Mouse (Mus musculus) embryonic facial prominence, embryonic 13.5 days (tissue): ENCODE results near the gene Bri3bp. TPM values are rescaled to one million over a fixed set of nuclear protein-coding genes. Genes with fewer than 3 reads are reported as not detected.

Experiments
- ATAC-seq: fragments of 200-750 bp; cut with Nextera tagmentation; 2 replicates; pipeline ENCODE4 v1.8.0; 2017; ENCODE audit warnings: low read depth; ENCODE audit not compliant: insufficient number of reproducible peaks, insufficient read depth, low FRiP score, low TSS enrichment
- H3K27ac ChIP-seq: fragments of 300-500 bp; sonication (generic); 2 replicates; pipeline ENCODE4 v1.5.1; 2015; ENCODE audit warnings: moderate library complexity, mild to moderate bottlenecking, inconsistent platforms
- H3K27me3 ChIP-seq: fragments of 300-500 bp; sonication (generic); 2 replicates; pipeline ENCODE4 v1.6.1; 2015; ENCODE audit warnings: mild to moderate bottlenecking, inconsistent platforms
- H3K36me3 ChIP-seq: fragments of 300-500 bp; sonication (generic); 2 replicates; pipeline ENCODE4 v1.6.1; 2015; ENCODE audit warnings: mild to moderate bottlenecking, inconsistent platforms
- H3K4me1 ChIP-seq: fragments of 300-500 bp; sonication (generic); 2 replicates; pipeline ENCODE4 v1.6.1; 2015; ENCODE audit warnings: inconsistent platforms
- H3K4me2 ChIP-seq: fragments of 300-500 bp; sonication (generic); 2 replicates; pipeline ENCODE4 v1.6.1; 2015; ENCODE audit warnings: moderate library complexity, mild to moderate bottlenecking, inconsistent platforms
- H3K4me3 ChIP-seq: fragments of 300-500 bp; sonication (generic); 2 replicates; pipeline ENCODE4 v1.5.1; 2015; ENCODE audit warnings: mild to moderate bottlenecking, inconsistent platforms
- H3K9ac ChIP-seq: fragments of 300-500 bp; sonication (generic); 2 replicates; pipeline ENCODE4 v1.6.1; 2015; ENCODE audit warnings: mild to moderate bottlenecking, inconsistent platforms
- H3K9me3 ChIP-seq: fragments of 300-500 bp; sonication (generic); 2 replicates; pipeline ENCODE4 v1.6.1; 2016; ENCODE audit warnings: inconsistent platforms
- WGBS: fragments of 180-500 bp; shearing (Covaris S2); methylation state at CpG from one replicate; pipeline ENCODE4 v1.1.7; 2015; ENCODE audit warnings: mixed read lengths; 5-methylcytosine and 5-hydroxymethylcytosine counted together
- polyA plus RNA-seq: library from polyadenylated mRNA; unstranded; fragments of >200 nt; fragmentation: Nextera tagmentation; extraction: Ambion mirVana; gene quantifications from 2 replicates; pipeline ENCODE4 v1.2.1, GENCODE M21; 2015

Gene Bri3bp
- polyA plus RNA-seq, 1 experiment from 2014 or later, result 36.1 TPM

DNA sequence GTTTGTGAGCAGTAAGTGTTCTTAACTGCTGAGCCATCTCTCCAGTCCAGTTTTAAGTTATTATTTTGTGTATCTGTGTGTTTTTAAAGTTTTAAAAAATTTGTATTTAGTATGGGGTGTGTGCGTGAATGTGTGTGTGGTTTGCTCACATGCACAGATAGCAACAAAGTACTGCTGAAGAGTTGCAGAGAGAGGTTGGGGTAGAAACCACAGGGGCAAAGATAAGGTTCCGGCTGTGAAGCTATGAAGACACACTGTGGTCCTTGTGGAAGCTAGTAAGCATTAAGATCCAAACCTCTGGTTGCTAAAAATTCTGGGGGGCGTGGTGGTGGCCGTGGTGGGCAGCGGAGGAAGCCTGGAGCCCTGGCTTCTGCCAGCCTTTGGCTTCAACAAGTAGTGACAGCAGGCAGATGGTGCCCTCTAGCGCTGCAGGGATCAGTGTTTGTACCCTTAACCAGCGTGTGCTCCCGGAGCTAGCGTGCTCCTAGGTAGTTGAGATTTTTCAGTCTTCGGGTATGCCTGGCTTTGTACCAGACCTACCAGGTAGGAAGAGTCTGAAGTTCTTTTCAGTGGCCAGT lies 20.6 kb downstream of the Bri3bp start:
- Histone ChIP-seq H3K36me3 (no peaks in the 10 kb centered on the region), H3K4me2 (no peak overlapping the region), H3K9me3 (no peaks in the 10 kb centered on the region), H3K9ac (no peak overlapping the region), H3K27ac (no peak overlapping the region), H3K27me3 (no peaks in the 10 kb centered on the region), H3K4me1 (peaks cover 6% of the 10 kb centered on the region), H3K4me3 (no peak overlapping the region)
- ATAC-seq, result no peak
- 47% methylated on average over 10 of the region's 10 CpGs for WGBS

DNA sequence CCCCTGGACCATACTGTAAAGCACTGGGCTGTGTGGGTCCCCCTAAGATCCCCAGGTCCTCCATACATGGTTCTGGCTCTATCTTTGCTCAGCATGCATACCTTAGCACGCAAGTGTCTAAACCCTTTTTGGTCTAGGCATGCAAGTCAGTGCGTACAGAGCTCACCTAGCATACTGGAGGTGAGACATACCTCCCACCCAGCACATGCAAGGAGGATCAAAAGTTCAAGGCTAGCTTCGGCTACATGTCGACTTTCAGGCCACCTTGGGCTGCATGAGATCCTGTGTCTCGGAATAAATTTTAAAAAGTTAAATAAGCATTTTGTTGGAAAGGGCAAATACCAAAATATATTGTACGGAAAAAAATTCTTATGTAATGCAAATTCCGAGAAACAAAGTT lies 23.8 kb downstream of the Bri3bp start:
- no peaks in the 10 kb centered on the region for H3K9me3 ChIP-seq
- no peak overlapping the region for H3K27ac ChIP-seq
- no peaks in the 10 kb centered on the region for H3K27me3 ChIP-seq
- peak overlapping the region; percentile 42 for H3K4me3 ChIP-seq
- H3K4me2 ChIP-seq, result peak overlapping the region; percentile 59
- peaks cover 6% of the 10 kb centered on the region for H3K4me1 ChIP-seq
- H3K36me3 ChIP-seq, result no peaks in the 10 kb centered on the region
- whole genome bisulfite sequencing, result 37% methylated on average over 7 of the region's 7 CpGs
- H3K9ac ChIP-seq, result 0 out of 2 replicates have a peak overlapping the region, but pooled peaks have one; percentile 44
- ATAC-seq, result no peak

DNA sequence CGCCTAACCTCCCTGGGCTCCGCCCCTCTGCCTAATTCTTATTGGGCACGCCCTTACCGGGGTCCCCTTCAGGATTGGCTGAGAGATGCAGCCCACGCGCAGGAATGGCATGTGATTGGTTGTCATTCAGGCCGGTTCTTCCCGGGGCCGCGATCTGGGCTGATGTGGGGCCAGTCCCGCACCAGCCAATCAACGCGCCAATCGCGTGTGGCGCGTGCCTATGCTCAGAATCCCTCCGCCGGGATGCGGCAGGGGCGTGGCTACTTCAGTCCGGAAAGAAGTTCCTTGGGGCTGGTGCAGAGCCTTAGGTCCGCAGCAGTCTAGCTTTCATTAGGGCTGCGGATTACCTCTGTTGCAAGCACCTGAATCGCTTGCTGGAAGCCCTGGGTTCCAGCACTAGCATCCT lies 24.3 kb downstream of the Bri3bp start:
- H3K4me2 ChIP-seq, result peak overlapping the region; percentile 59
- H3K4me1 ChIP-seq, result peaks cover 6% of the 10 kb centered on the region
- WGBS, result under 1% methylated on average over 25 of the region's 25 CpGs
- H3K4me3 ChIP-seq, result peak overlapping the region; percentile 42
- H3K27me3 ChIP-seq, result no peaks in the 10 kb centered on the region
- ATAC-seq, result peak; percentile 99
- H3K36me3 ChIP-seq, result no peaks in the 10 kb centered on the region
- H3K9me3 ChIP-seq, result no peaks in the 10 kb centered on the region
- H3K9ac ChIP-seq, result peak overlapping the region; percentile 65
- H3K27ac ChIP-seq, result no peak overlapping the region

DNA sequence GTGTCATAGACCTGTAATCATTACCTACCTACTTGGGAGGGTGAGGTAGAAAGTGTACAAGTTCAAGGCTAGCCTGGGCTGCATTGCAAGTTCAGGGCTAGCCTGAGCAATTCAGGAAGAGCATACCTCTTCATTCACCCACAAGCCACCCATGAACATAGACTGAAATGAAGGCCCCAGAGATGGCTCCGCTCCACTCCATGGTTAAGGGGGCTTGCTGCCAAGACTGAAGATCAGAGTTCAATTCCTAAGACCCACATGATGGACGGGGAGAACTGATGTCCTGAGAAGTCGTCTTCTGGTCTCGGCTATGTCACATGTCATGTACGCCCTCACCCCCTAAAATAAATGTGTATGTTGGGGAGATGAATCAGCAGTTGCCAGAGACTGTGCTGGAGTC lies 25.1 kb downstream of the Bri3bp start:
- Histone ChIP-seq H3K4me3 (peak overlapping the region; percentile 42; the same call in 1 of the 2 replicates), H3K9me3 (no peaks in the 10 kb centered on the region), H3K4me1 (peaks cover 6% of the 10 kb centered on the region), H3K4me2 (peak overlapping the region; percentile 59), H3K27ac (no peak overlapping the region), H3K36me3 (no peaks in the 10 kb centered on the region), H3K27me3 (no peaks in the 10 kb centered on the region), H3K9ac (no peak overlapping the region)
- 89% methylated on average over 5 of the region's 5 CpGs for WGBS
- ATAC-seq, result no peak

DNA sequence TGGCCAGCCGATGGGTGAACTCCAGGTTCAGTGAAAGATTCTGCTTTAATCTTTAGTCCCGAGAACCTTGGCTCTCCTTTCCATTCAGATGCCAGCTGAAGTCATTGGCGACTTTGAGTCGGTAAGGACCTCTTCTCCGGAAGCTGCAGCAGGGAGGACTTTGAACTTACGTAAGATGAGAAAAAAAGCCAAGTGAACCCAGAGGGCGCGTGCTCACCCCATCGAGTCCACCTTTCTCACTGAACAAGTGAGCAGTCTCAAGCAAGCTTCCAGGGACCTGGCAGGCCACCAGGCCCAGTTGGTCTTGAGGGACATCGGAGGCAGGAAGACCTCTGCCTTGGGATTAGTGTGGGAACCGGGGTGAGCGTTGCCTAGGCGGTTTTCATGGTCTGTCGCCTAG lies 25.9 kb downstream of the Bri3bp start:
- no peaks in the 10 kb centered on the region for H3K27me3 ChIP-seq
- no peaks in the 10 kb centered on the region for H3K9me3 ChIP-seq
- H3K4me2 ChIP-seq, result no peak overlapping the region
- H3K9ac ChIP-seq, result no peak overlapping the region
- H3K4me1 ChIP-seq, result peaks cover 6% of the 10 kb centered on the region
- H3K36me3 ChIP-seq, result no peaks in the 10 kb centered on the region
- no peak overlapping the region for H3K4me3 ChIP-seq
- 86% methylated on average over 14 of the region's 14 CpGs for WGBS
- no peak overlapping the region for H3K27ac ChIP-seq
- ATAC-seq, result no peak

DNA sequence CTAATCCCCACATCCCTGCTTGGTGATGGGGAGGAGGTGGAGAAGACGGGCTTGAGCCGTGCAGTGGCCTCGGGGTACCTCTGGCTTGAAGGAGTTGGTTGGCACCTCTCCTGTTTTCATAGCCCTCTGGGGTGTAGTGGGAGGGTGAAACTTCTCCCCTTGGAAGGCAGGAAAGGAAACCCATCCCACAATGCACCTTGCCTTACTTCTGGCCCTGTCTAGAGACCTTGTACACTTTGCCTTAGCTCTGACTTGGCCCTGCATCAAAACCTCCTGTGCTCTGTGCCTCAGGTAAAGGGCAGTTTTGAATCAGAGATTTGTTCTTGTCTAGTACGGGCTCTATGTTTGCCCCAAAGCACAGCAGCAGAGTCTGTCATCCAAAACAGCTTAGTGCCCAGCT lies 29.3 kb downstream of the Bri3bp start:
- Histone ChIP-seq H3K9me3 (no peaks in the 10 kb centered on the region), H3K36me3 (no peaks in the 10 kb centered on the region), H3K9ac (no peak overlapping the region), H3K4me3 (no peak overlapping the region), H3K27ac (no peak overlapping the region), H3K4me1 (no peaks in the 10 kb centered on the region; the same call in 1 of the 2 replicates), H3K4me2 (no peak overlapping the region), H3K27me3 (no peaks in the 10 kb centered on the region)
- whole genome bisulfite sequencing, result 89% methylated on average over 4 of the region's 4 CpGs
- no peak for ATAC-seq

DNA sequence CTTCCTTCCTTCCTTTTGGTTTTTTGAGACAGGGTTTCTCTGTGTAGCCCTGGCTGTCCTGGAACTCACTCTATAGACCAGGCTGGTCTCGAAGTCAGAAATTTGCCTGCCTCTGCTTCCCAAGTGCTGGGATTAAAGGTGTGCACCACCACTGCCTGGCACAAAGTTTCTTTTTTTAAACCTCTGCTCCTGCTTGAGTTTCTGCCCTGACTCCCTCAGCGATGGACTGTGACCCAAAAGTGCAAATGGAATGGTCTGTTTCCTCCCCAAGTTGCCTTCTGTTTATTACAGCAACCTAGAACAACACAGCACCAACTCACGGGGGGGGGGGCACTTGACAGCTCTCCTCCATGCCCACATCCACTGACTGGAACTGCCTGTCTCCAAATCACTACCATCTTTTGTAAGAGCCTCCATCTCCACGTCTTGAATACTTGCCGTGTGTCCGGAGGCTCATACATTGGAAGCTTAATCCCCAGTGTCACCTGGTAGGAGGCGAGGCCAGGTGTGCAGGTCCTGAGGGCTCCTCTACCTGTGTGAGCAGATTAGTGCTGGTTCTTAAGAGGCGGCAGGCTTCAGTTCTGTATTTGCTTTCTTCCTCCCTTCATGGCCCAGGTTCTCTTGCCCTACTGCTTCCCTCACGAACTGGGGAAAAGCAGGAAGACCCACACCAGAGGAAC lies 31.6 kb downstream of the Bri3bp start:
- Histone ChIP-seq H3K9me3 (no peaks in the 10 kb centered on the region), H3K4me1 (peaks cover 19% of the 10 kb centered on the region), H3K27ac (no peak overlapping the region), H3K4me3 (no peak overlapping the region), H3K4me2 (no peak overlapping the region), H3K27me3 (no peaks in the 10 kb centered on the region), H3K9ac (no peak overlapping the region), H3K36me3 (no peaks in the 10 kb centered on the region)
- WGBS, result 77% methylated on average over 9 of the region's 9 CpGs
- no peak for ATAC-seq

DNA sequence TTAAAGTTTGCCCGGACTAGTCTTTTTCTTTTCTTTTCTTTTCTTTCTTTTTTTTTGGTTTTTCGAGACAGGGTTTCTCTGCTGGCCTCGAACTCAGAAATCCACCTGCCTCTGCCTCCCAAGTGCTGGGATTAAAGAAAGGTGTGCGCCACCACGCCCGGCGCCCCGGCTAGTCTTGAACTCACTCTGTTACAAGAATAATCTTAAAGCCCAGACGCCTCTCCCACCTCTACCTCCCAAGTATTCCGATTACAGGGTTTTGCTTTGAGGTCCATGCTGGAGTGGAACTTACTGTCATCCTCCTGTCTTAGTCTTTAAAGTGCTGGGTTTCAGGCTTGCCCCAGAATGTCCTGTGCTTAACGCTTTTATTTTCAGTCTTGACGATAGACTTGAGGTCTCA lies 33.7 kb downstream of the Bri3bp start:
- Histone ChIP-seq H3K9me3 (no peaks in the 10 kb centered on the region), H3K4me3 (peak overlapping the region; percentile 87), H3K27me3 (no peaks in the 10 kb centered on the region), H3K4me1 (peaks cover 22% of the 10 kb centered on the region), H3K36me3 (peaks cover 6% of the 10 kb centered on the region; the same call in 1 of the 2 replicates), H3K27ac (no peak overlapping the region), H3K4me2 (peak overlapping the region; percentile 90), H3K9ac (peak overlapping the region; percentile 85)
- no peak for ATAC-seq
- WGBS, result 55% methylated on average over 12 of the region's 12 CpGs

DNA sequence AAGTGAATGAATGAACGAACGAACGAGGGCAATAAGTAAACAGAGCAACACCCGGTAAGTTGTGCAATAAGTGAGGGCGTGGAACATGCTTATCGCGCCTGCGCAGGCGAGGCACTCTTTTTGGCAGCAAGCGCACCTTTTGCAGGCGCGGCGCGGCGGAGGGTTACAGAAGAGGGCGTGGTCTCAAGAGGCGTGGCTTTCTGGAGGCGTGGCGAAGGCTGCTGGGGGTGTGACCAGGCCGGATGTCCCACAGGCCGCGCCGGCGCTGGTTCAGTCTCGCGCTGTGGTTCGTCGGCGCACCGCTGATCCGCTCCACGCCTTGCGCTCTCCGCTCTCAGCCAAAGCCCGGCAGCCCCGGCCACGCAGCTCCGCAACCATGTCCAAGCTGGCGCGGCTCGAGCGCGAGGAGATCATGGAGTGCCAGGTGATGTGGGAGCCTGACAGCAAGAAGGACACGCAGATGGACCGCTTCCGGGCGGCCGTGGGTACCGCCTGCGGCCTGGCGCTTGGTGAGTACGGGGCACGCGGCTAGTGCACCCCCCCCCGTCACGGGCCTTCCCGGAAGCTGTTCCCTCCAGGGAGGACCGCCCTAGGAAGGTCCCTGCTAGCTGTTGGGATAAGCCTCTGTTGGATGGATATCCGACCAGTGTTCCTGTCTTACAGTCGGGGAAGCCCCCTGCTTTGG lies 34.4 kb downstream of the Bri3bp start, which contains the start of gene Aacs:
Gene Aacs (plus strand): TSS at position 214 of the 685 bp plus-strand sequence.
- H3K9ac ChIP-seq, result peak within 1 kb of the TSS; percentile 85
- peaks cover 9% of the 10 kb centered on the region; the same call in 1 of the 2 replicates for H3K36me3 ChIP-seq
- peak within 1 kb of the TSS; percentile 90 for H3K4me2 ChIP-seq
- H3K4me3 ChIP-seq, result peak within 1 kb of the TSS; percentile 87
- H3K27me3 ChIP-seq, result no peaks in the 10 kb centered on the region
- peak; percentile 87 for ATAC-seq
- peaks cover 27% of the 10 kb centered on the region for H3K4me1 ChIP-seq
- under 1% methylated on average over 60 of the region's 60 CpGs for WGBS
- H3K9me3 ChIP-seq, result no peaks in the 10 kb centered on the region
- H3K27ac ChIP-seq, result peak within 1 kb of the TSS; percentile 78

DNA sequence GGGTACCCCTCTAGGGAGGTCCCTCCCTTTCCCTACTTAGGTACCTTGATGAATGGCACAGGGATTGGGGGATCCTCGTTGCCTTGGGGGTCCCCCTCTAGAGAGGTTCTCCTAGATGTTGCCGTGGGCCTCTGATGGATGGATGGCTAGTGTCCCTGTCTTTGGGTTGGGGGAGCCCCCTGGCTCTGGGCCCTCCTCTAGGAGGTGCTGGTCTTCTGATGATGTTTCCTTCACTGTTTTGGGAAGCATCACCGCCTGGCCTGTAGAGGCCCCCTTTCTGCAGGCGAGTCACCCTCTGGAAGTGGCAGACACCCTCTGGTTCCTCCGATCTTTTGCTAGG lies 34.9 kb downstream of the Bri3bp start:
- no peaks in the 10 kb centered on the region for H3K9me3 ChIP-seq
- peak overlapping the region; percentile 90 for H3K4me2 ChIP-seq
- peaks cover 27% of the 10 kb centered on the region for H3K4me1 ChIP-seq
- peak overlapping the region; percentile 87 for H3K4me3 ChIP-seq
- peak overlapping the region; percentile 78 for H3K27ac ChIP-seq
- peaks cover 9% of the 10 kb centered on the region; the same call in 1 of the 2 replicates for H3K36me3 ChIP-seq
- no peak for ATAC-seq
- no peaks in the 10 kb centered on the region for H3K27me3 ChIP-seq
- WGBS, result 11% methylated on average over 5 of the region's 5 CpGs
- peak overlapping the region; percentile 85 for H3K9ac ChIP-seq

DNA sequence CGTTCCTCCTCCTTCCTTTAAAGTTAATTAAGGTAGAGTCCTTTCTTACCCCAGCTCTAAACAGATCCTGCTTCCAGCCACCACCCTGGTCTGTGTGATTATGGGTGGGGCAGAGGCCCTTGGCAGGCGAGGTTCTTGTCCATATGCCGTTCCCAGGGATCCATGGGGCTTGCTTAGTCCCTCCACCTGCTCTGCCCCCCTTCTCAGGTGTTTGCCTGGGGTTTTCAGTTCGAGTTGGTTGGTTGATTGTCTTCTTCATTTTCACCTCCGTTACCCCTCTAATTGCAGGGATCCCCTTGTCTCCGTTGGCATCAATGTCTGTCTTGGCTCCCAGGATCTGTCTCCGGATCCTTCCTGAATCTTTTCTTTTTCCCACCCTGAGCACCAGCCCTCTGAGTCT lies 35.4 kb downstream of the Bri3bp start:
- WGBS, result 53% methylated on average over 7 of the region's 7 CpGs
- Histone ChIP-seq H3K9me3 (no peaks in the 10 kb centered on the region), H3K9ac (peak overlapping the region; percentile 85), H3K27me3 (no peaks in the 10 kb centered on the region), H3K27ac (no peak overlapping the region), H3K4me3 (peak overlapping the region; percentile 87), H3K4me1 (peaks cover 27% of the 10 kb centered on the region), H3K36me3 (peaks cover 9% of the 10 kb centered on the region; the same call in 1 of the 2 replicates), H3K4me2 (peak overlapping the region; percentile 90)
- ATAC-seq, result no peak
